Mouse (Mus musculus): ENCODE measurements at regions not wholly inside any gene's neighbourhood (a gene's known extent, or its start where the extent isn't known, plus 50 kb on each side); places are given as distances from the start of the nearest gene placed in this dataset.

DNA sequence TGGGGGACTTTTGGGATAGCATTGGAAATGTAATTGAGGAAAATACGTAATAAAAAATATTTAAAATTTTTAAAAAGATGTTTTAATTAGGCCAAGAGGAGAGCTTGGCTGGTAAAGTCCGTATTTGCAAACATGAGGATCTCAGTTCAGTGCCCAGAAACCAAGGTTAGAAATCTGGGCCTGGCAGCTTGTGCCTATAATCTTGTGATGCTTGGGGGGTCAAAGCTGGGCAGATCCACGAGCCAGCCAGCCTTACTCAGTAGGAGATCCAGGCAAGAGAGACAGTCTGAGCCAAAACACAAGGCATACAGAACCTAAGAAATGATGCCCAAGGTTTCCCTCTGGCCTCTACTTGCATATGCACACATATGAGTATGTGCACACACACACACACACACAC is 54.1 kb upstream of the Cxadr start:
- DNase-seq (ENCODE audit: low spot score): no peak

DNA sequence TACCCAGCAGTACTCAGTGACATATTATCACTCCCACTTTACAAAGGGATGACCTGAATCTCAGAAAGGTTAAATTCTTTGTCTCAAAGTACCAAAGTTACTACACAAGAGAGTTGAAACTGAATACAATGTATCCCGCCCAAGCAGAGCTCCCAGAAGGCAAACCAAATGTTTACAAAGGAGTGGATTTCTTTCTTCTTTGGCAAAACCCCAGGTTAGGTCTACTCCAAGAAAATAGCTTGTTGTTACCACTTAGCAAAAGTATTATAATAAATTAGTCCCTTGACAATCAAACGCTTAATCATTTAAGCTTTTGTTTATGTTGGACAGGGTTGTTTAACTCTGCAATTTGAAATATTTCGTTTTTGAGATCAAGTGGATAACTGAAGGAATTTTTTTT is 58.6 kb upstream of the Cxadr start:
- no peak for DNase-seq (ENCODE audit: low spot score)

DNA sequence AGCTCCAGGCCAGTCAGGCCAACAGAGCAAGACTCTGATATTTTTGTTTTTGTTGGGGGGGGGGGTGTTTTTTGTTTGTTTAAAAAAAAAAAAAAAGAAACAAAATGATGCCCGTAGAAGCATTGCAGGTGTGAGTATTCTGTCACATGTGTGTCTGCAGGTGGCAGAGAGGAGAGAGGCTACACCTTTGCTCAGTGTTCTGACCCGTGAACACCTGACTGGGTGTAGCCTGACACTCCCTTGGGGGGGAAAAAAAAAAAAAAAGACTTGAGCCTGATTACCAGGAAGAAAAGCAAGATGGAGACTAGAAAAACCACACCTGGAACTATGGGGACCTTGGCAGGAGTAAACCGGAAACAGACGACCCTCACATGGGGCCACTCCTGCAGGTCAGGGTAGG is 61.1 kb upstream of the Cxadr start:
- DNase-seq (ENCODE audit: low spot score): no peak

- DNase-seq (ENCODE audit: low spot score): peak; percentile 22
Measured at GRCm38 (mm10) chr16:78238052-78238701, 63.1 kb upstream of the Cxadr start.

- no peak for DNase-seq (ENCODE audit: low spot score)
Measured at GRCm38 (mm10) chr16:78237641-78238051, 63.6 kb upstream of the Cxadr start.

DNA sequence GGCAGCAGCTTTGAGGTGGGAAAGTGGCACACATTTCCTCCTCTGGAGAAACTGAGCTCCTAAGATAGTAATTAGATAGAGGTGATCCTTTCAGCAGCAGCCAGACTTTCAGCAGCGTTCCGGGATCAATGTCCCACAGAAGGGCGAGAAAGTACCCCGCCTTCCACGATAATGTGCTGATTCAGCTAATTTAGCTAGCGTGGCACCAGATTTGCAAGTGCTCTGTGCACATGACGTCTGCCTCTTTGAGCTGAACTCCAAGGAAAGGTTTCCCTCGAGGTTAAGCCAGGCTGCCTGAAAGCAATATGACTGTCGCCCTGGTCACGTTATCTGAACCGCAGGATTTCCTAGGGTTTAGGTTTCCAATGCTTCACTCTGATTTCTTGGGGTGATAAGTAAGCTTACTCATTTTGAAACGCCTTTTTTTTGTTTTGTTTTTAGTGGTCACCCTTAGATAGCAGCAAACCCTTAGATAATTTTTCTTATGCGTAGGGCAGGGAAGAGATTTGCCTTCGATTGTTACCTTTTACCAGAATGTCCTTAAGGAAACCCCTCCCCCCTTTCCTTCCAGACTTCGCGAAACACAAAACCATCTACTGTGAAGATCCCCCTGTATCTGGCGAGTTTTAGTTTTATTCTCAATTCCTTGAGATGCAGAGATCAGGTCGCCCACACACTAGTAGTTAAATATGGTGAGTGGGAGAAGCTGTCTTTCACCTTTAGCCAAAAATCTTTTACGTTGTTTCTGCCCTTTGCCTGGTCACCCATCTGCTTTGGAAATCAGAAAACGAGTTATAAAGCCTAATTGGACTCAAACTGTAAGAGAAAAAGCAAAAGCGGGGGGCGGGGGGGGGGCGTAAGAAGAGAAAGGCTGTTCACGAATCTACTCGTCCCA is 64.3 kb upstream of the Cxadr start:
- DNase-seq (ENCODE audit: low spot score): no peak

DNA sequence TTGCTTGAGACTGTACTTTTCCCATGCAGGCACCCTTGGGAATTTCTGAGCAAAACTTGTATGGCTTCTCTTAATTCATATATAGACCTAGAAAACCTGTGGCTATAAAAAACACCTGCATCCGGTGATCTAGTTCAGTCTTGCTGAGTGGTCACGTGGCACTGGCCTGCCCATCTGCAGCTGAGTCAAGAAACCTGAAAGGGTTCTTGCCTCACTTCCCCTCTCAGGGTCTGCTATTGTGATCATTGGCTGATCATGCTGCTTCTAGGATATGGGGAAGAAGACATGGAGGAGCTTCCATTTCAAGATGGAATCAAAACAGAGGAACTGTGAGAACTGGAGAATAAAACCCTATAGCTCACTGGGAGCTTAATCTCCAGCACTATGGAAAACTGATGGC is 69.1 kb upstream of the Cxadr start:
- no peak for DNase-seq (ENCODE audit: low spot score)

DNA sequence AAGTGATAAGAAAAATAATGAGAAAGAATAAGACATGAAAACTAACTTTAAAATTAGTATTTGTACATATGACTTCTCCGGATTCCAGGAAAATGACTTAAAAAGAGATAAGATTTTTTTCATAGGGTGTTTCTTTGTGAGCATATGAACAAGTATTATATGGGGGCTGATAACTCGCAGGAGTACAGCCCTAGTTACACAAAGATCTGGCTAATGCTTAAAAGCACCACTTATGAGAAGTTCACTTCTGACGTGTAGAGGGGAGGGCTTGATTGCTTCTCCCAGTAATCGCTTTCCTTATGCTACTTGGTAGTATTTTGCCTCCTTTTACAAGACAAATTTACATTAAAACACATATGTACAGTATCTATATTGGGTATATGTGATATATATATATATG is 72.3 kb upstream of the Cxadr start:
- no peak for DNase-seq (ENCODE audit: low spot score)

DNA sequence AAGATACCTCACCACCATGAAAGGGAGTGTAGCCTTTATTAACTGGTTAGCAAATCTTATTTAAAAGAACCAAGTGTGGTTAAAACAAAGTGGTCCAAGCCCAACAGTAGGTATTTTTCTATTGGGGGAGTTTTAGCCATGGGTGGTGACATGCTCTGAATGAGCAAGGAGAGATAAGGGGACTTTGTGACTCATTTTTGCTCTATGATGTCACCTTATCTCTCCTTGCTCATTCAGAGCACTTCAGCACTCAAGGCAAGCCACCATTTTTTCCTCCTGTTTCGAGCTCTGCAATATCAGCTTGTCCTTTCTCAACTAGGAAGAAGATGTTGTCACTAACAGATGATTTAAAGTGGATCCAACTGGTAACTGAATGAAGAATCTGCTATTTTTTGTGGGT is 78.9 kb upstream of the Cxadr start:
- DNase-seq (ENCODE audit: low spot score): no peak

DNA sequence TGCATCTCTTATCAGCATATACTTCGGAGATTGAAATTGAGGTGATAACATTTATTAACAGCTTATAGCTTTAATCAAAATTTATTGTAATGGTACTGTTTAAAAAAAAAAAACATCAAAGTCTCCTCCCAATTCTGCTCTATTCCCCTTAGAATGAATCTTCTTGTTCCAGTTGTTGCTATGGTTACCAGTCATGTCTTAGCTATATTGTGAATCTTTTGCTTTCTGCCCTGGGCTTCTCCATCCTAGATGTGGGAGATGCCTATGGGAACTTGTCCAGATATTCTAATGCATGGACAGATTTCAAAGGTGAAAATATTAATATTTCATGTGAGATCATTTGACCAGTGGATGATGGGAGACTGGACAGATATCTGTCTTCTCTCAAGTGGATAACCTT is 79.5 kb upstream of the Cxadr start:
- DNase-seq (ENCODE audit: low spot score): no peak

GRCm38 (mm10) chr16:78217633-78218032 is 83.7 kb upstream of the Cxadr start:
- no peak for DNase-seq (ENCODE audit: low spot score)

DNA sequence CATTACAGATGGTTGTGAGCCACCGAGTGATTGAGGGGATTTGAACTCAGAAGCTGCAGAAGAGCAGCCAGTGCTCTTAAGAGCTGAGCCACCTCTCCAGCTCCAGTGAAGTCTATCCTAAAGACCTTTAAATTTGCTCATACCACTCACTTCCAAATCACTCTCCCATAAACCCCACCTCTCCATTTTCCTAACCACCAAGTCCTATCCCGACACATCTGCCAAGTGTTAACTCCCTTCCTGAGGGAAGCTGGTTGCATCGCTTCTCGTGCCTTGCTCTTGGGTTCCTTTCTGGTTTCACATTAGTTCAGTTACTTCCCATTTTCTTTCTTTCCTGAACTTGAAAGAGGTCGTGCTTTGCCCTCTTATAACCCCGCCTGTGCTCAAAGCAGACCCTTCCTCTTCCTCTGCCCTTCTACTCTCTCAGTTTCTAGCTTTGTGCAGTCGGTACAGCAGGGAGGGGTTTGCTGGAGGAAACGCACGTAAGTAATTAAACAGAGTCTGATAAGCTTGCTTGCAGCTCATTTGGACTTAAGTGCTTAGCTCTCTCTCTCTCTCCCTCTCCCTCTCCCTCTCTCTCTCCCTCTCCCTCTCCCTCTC is 84.4 kb upstream of the Cxadr start:
- no peak for DNase-seq (ENCODE audit: low spot score)

- DNase-seq (ENCODE audit: low spot score): no peak
Measured at GRCm38 (mm10) chr16:78211687-78212086, 89.6 kb upstream of the Cxadr start.

GRCm38 (mm10) chr16:78208321-78208720 is 93.0 kb upstream of the Cxadr start:
- no peak for DNase-seq (ENCODE audit: low spot score)

GRCm38 (mm10) chr16:78204332-78204731 is 97.0 kb upstream of the Cxadr start:
- no peak for DNase-seq (ENCODE audit: low spot score)

DNA sequence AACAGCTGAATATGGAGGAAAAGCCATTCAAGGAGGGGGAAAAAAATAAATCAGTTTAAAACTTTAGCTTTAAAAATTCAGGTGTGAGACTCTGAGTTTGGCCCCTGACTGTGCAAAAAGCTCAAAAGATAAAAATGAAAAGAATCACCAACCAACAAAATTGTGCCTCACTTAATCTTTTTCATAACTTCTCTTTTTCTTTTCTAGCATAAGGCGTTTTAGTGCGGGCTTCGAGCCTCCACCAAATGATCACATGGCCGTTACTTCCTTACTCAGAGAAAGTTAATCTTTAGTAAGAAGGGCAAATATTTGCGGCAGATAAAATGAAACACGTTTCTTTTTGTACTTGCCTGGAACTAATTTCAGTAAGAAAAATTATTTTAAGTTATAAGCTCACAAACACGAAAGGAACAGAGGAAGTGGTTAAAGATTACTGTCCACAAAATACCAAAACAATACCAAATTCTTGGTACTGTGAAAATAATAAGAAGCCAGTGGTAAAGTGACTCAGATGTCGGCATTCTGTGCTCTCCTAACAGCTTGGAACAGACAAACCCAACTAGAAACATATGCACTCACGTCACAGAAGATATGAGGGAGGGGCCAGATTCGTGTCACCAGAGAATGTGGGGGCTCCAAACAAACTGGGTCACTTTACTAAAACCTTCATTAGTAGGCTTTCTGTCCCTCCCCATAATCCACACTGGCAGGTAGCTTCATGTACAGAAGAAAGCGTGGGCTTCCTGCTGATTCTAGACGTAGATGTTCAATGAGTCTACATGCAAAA is 101.1 kb upstream of the Cxadr start:
- no peak for DNase-seq (ENCODE audit: low spot score)

DNA sequence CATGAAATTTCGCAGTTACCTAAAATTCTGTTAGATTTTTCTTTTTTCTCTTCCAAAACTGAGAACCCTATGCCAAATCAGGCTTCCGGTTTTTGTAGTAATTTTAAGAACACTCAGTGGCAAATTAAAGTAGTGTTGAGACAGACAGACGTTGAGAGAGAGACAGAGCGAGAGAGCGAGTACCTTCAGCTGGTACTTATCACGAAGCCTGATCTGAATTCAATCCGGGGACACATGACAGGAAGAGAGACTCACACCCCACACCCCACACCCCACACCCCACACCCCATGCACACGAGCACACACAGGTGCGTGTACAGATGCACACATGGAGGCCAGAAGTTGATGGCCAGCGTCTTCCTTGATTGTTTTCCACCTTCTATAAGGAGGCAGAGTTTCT is 102.0 kb upstream of the Cxadr start:
- no peak for DNase-seq (ENCODE audit: low spot score)

DNA sequence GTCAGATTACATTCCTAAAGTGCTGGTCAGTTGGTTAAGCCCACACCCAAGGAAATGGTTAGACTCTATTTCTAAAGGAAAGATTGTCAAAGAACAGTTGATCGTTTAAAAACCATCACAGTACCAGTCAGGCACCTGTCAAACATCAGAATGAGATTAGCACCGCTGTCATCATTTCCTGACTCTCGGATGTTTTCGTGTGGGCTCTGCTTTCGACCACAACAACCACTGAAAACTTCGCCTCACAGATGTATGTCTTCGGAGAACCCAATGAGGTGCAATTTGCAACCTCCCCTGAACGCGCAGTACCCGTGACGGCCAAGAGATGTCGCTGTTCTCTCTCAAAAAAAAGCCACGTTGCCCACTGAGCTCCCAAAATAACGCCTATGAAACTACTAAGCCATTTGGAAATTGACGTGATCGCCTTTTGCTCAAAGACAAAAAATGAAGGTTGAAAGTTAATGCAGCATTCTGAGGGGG is 102.6 kb upstream of the Cxadr start:
- peak; percentile 41 for DNase-seq (ENCODE audit: low spot score)

DNA sequence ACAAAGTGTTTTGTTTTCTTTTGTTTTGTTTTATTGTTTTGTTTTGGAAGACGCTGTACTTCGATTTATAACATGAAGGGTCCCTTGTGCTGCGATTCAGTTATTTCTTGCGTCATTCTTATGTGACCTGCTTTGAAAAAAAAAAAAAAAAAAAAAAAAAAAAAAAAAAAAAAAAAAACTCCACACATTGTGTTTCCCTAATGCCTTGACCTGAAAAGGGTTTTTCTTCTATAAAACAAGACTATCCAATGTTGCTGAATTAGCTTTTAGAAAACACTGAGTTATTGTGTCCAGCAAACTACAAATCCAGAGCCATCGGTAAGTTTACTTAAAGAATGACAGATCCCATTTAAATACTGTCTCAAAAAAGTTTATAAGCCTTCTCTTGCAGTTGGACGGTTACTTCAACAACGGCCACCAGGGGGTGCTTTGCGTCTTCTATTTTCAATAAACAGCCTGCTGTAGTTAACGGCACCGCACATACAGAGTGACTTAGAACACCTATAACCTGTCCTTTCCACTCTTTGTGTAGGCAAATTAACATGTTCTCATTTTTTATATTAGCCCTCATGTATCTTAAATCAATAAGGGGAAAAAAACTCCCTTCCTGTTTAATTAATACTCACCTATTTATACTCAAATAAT is 103.9 kb upstream of the Cxadr start:
- peak; percentile 50 for DNase-seq (ENCODE audit: low spot score)

GRCm38 (mm10) chr16:78170627-78171605 is 130.4 kb upstream of the Cxadr start:
- DNase-seq (ENCODE audit: low spot score): no peak

DNA sequence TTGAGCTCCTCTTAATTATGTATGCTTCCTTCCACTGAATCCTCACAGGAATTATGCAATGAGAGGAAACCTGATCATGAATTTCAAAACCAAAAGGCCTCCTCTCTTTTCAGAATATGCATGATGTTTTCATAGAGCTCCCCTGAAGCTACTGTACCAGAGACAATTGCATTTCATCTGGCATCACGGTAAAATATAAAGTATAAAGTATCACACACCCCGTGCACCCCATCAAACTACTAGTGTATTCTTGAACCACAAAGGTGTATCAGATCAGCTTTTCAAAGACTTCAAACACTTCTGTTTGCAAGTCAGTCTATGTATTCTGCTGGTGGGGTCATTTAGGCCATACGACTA is 144.4 kb upstream of the Cxadr start:
- no peak for DNase-seq (ENCODE audit: low spot score)

Data from yolk sac, embryonic 10.5 days (tissue).